Mouse (Mus musculus) thymus, adult 2 months (tissue): ENCODE results near the gene Fyb.

Experiments used
- CTCF ChIP-seq: fragments of 200-500 bp; IDR thresholded peaks from 2 replicates; pipeline ENCODE4 v1.5.1; 2012; ENCODE audit warnings: mild to moderate bottlenecking, control low read depth, low read length, moderate library complexity, borderline replicate concordance; ENCODE audit not compliant: control insufficient read depth, poor library complexity, insufficient read depth; ENCODE audit errors: extremely low read depth
- POLR2A ChIP-seq: fragments of 200-500 bp; IDR thresholded peaks from 2 replicates; pipeline ENCODE4 v1.6.1; 2012; ENCODE audit warnings: mild to moderate bottlenecking, low read length, control low read depth, moderate library complexity; ENCODE audit not compliant: control insufficient read depth, poor library complexity, insufficient read depth; ENCODE audit errors: extremely low read depth

- TF ChIP-seq CTCF (no peak), POLR2A (no peak)
Measured at GRCm38 (mm10) chr15:6711226-6711625, 188.6 kb downstream of the Fyb start.
